Mouse (Mus musculus) liver, postnatal 0 days (tissue): ENCODE results near the gene Ttpal. TPM values are rescaled to one million over a fixed set of nuclear protein-coding genes. Genes with fewer than 3 reads are reported as not detected.

ENCODE experiments used
- ATAC-seq: fragments of 200-750 bp; cut with Nextera tagmentation; 2 replicates; pipeline ENCODE4 v1.8.0; 2017; ENCODE audit warnings: mild to moderate bottlenecking, moderate library complexity
- DNase-seq: peaks from one replicate; pipeline ENCODE4 v3.0.0-alpha.2; 2016
- H3K27ac ChIP-seq: fragments of 300-500 bp; sonication (generic); 2 replicates; pipeline ENCODE4 v1.5.1; 2014; ENCODE audit warnings: antibody characterized with exemption, moderate library complexity, mild to moderate bottlenecking, low read depth
- H3K27me3 ChIP-seq: fragments of 300-500 bp; sonication (generic); 2 replicates; pipeline ENCODE4 v1.6.1; 2014; ENCODE audit warnings: low read length, control low read depth, mixed read lengths; ENCODE audit not compliant: insufficient read depth
- H3K36me3 ChIP-seq: fragments of 300-500 bp; sonication (generic); replicated peaks from 2 replicates; pipeline ENCODE4 v1.6.1; 2014; ENCODE audit warnings: mild to moderate bottlenecking, control low read depth, low read length, moderate library complexity, mixed read lengths; ENCODE audit not compliant: insufficient read depth
- H3K4me1 ChIP-seq: fragments of 300-500 bp; sonication (generic); 2 replicates; pipeline ENCODE4 v1.6.1; 2014; ENCODE audit warnings: antibody characterized with exemption, mild to moderate bottlenecking, control low read depth; ENCODE audit not compliant: insufficient read depth
- H3K4me2 ChIP-seq: fragments of 300-500 bp; sonication (generic); 2 replicates; pipeline ENCODE4 v1.6.1; 2014; ENCODE audit warnings: low read depth, mild to moderate bottlenecking, low read length, moderate library complexity, mixed read lengths
- H3K4me3 ChIP-seq: fragments of 300-500 bp; sonication (generic); 2 replicates; pipeline ENCODE4 v1.5.1; 2014; ENCODE audit warnings: low read depth, low read length
- H3K9ac ChIP-seq: fragments of 300-500 bp; sonication (generic); replicated peaks from 2 replicates; pipeline ENCODE4 v1.6.1; 2014; ENCODE audit warnings: mild to moderate bottlenecking, moderate library complexity
- H3K9me3 ChIP-seq: fragments of 300-500 bp; sonication (generic); 2 replicates; pipeline ENCODE4 v1.6.1; 2016; ENCODE audit warnings: mild to moderate bottlenecking, control low read depth, low read length, mixed read lengths
- CTCF ChIP-seq: sonication (generic); IDR thresholded peaks from 2 replicates; pipeline ENCODE4 v1.5.1; 2016; ENCODE audit warnings: antibody characterized with exemption, low read depth
- EP300 ChIP-seq: IDR thresholded peaks from 2 replicates; pipeline ENCODE4 v1.6.1; 2016; ENCODE audit warnings: antibody characterized with exemption, low read depth, mild to moderate bottlenecking
- WGBS: fragments of 180-500 bp; shearing (Covaris S2); extraction: QIAGEN DNeasy Blood & Tissue Kit; methylation state at CpG from one replicate; pipeline ENCODE4 v1.1.7; 2014; ENCODE audit not compliant: insufficient replicate concordance; 5-methylcytosine and 5-hydroxymethylcytosine counted together
- polyA plus RNA-seq: library from polyadenylated mRNA; unstranded; fragments of >200 nt; fragmentation: Nextera tagmentation; extraction: Ambion mirVana; gene quantifications from 2 replicates; pipeline ENCODE4 v1.2.1, GENCODE M21; 2015

Gene Ttpal
- polyA plus RNA-seq, 1 experiment from 2014 or later = 9.5 TPM

DNA sequence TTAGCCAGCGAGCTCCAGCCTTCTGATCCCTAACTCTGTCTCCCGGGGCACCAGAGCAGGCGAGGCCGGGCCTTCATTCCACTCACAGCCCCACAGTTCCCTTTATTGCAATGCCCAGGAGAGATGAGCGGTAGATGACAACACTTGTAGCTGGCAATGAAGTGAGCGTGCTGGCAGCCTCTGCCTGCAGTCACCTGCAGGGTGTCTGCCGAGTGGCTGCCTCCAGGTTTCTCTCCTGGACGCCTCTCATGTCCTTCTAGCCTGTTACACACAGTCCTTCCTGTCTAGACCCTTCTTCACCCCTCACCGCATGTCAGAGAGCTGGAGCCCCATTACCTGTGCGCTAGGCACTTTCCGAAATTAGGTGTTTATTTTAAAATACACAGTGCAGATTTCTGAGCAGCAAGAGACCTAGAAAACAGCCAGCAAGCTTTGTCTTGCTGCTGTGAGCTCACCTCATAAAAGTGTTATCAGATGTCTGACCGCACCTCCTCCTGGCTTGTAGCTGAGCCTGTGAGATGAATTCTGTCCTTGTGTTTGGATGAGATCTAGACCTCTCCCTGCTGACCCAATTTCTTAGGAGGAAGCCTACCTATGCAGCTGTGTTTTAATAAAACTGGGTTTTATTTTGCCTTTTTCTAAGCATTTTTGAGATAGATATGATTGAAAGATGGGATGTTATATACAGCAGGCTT, 7.3 kb downstream of the Ttpal start:
- 86% methylated on average over 12 of the region's 12 CpGs for WGBS
- H3K4me2 ChIP-seq = no peak overlapping the region
- peaks cover 44% of the 10 kb centered on the region for H3K36me3 ChIP-seq
- H3K4me1 ChIP-seq = 0 out of 2 replicates have a peak, but pooled peaks cover 2% of the 10 kb centered on the region
- H3K9ac ChIP-seq = no peak overlapping the region
- H3K27me3 ChIP-seq = no peaks in the 10 kb centered on the region
- no peak overlapping the region for H3K27ac ChIP-seq
- DNase-seq (no peak), ATAC-seq (no peak)
- TF ChIP-seq CTCF (no peak), EP300 (no peak)
- no peak overlapping the region for H3K4me3 ChIP-seq
- no peaks in the 10 kb centered on the region for H3K9me3 ChIP-seq

DNA sequence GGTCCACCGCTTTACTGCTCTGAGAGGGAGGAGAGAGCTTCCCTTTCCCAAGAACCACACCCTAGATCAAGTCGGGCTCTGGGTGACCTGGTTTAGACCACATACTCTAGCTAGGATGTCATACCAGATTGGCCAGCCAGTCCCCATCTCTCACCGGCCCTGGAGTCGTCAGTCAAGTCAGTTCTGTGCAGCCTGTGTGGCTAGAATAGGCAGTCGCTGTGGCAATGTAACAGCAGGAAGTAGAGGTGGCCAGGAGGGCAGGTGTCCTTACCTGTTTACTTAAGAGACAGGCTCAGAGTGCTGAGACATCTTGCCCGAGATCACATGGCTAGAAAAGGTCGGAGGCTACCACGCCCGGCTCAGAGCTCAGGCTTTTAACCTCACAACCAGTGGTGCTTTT, 9.1 kb downstream of the Ttpal start:
- Histone ChIP-seq H3K27ac (no peak overlapping the region), H3K4me1 (no peaks in the 10 kb centered on the region), H3K4me2 (no peak overlapping the region), H3K27me3 (no peaks in the 10 kb centered on the region), H3K9me3 (no peaks in the 10 kb centered on the region), H3K9ac (no peak overlapping the region), H3K4me3 (no peak overlapping the region), H3K36me3 (peaks cover 60% of the 10 kb centered on the region)
- no peak for TF ChIP-seq EP300
- no peak for TF ChIP-seq CTCF
- ATAC-seq (no peak), DNase-seq (no peak)
- WGBS = 84% methylated on average over 9 of the region's 9 CpGs

DNA sequence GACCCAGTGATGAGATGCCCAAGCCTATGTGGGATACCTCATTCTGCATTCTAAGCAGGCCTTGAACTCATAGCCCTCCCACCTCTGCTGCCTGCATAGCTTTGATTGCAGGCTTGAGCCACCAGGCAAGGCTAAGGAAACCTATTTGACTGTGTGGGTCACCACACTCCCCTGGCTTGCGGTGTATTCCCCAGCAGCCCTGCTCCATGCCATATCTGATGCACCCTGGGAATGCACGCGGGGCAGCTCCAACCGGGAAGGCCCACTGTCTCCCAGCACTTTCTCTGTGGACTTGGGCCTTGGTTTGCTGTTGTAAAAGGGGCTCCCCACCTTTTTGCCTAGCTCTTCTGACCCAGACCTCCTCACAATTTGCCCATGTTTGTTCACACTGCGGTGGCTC, 11.1 kb downstream of the Ttpal start:
- Histone ChIP-seq H3K36me3 (peaks cover 79% of the 10 kb centered on the region), H3K4me3 (no peak overlapping the region), H3K9me3 (no peaks in the 10 kb centered on the region), H3K27ac (no peak overlapping the region), H3K4me2 (no peak overlapping the region), H3K27me3 (no peaks in the 10 kb centered on the region), H3K9ac (no peak overlapping the region), H3K4me1 (no peaks in the 10 kb centered on the region)
- no peak for ATAC-seq
- no peak for DNase-seq
- 93% methylated on average over 5 of the region's 5 CpGs for WGBS
- TF ChIP-seq EP300 (no peak), CTCF (no peak)

DNA sequence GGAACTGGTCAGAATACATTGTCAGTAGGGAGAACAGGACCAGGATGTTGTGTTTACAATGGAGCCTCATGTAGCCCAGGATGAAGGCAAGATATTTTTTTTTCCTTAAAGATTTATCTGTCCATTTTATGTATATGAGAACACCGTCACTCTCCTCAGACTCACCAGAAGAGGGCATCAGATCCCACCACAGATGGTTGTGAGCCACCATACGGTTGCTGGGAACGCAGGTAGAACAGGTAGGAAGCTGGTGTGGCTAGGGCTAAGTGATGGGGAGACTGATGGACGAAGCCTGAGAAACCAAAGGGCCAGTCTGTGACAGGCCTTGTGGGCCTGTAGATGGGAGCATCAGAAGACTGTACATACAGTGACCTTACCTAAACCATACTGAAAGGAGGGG, 11.9 kb downstream of the Ttpal start:
- Histone ChIP-seq H3K36me3 (peaks cover 87% of the 10 kb centered on the region), H3K9me3 (no peaks in the 10 kb centered on the region), H3K27ac (no peak overlapping the region), H3K27me3 (no peaks in the 10 kb centered on the region), H3K4me1 (no peaks in the 10 kb centered on the region), H3K4me3 (no peak overlapping the region), H3K4me2 (no peak overlapping the region), H3K9ac (no peak overlapping the region)
- TF ChIP-seq CTCF = peak; percentile 27
- no peak for TF ChIP-seq EP300
- 92% methylated on average over 4 of the region's 4 CpGs for WGBS
- ATAC-seq = no peak
- no peak for DNase-seq

DNA sequence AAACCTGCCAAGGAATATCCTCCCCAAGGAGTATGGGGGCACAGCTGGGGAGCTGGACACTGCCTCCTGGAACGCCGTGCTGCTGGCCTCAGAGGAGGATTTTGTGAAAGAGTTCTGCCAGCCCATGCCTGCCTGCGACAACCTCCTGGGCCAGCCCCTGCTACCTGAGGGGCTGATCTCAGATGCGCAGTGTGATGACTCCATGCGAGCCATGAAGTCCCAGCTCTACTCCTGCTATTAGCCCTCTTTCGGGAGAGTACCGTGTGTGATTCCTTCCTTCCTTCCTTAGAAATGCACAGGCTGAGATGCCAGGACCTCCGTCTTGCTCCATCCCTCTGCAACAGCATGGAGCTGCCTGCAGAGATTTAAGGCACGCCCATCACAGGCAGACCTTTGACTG, 13.3 kb downstream of the Ttpal start:
- Histone ChIP-seq H3K4me3 (no peak overlapping the region), H3K9ac (no peak overlapping the region), H3K27me3 (no peaks in the 10 kb centered on the region), H3K4me1 (peaks cover 5% of the 10 kb centered on the region; the same call in 1 of the 2 replicates), H3K9me3 (no peaks in the 10 kb centered on the region), H3K36me3 (peaks cover 92% of the 10 kb centered on the region), H3K27ac (no peak overlapping the region), H3K4me2 (no peak overlapping the region)
- WGBS = 87% methylated on average over 9 of the region's 9 CpGs
- ATAC-seq (no peak), DNase-seq (no peak)
- TF ChIP-seq CTCF (no peak), EP300 (no peak)

DNA sequence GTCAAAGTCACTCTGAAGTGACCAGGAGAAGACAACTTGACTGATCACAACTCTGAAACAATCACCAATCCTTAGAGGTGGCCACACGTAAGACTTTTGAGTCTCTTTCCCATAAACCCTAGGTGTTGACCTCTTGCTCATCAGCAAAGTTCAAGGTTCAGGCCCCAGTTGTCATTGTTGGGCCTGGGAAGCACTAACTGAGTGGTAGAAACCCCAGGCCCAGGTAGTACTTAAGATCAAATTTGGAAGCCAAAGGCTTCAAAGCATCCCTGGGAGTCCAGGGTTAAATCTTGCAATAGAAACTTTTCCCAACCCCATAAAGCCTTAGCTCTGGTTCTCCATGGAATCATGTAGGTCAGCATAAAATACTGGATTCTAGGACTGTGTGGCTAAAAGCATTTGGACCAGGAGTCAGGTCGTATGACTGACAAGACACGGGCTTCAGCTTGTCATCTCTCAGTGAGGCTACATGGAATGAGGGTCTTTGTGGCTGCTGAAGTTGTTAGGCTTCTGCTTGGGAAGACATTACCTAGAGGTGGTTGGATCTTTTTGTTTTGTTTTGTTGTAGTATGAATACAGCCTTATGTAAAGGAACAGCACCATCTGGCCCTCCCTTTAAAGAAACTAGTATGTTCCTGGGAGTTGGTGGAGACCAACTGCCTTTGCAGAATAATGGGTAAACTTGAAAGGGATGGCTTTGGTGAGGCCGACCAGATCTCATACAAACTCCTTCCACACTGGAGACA, 14.0 kb downstream of the Ttpal start:
- TF ChIP-seq EP300 = no peak
- TF ChIP-seq CTCF = no peak
- H3K27ac ChIP-seq = no peak overlapping the region

More for the DNA sequence above, 14.0 kb downstream of the Ttpal start:
- DNase-seq (no peak), ATAC-seq (no peak)
- Histone ChIP-seq H3K9me3 (no peaks in the 10 kb centered on the region), H3K4me3 (no peak overlapping the region), H3K9ac (no peak overlapping the region), H3K36me3 (peaks cover 93% of the 10 kb centered on the region), H3K27me3 (no peaks in the 10 kb centered on the region), H3K4me1 (peaks cover 5% of the 10 kb centered on the region), H3K4me2 (no peak overlapping the region)
- WGBS = 88% methylated on average over 4 of the region's 4 CpGs
